Mouse (Mus musculus) layer of hippocampus, postnatal 14 days (tissue): Measurements from ENCODE around the gene Slit3. TPM values are rescaled to one million over a fixed set of nuclear protein-coding genes. Genes with fewer than 3 reads are reported as not detected.

Source experiments
- DNase-seq, 2 experiments: peaks; one replicate each; pipeline ENCODE4 v3.0.0; 2021 to 2022; ENCODE audit warnings: low spot score in 2 of 2, mixed read lengths in 1 of 2
- total RNA-seq, 2 experiments: library from RNA; stranded (reverse); gene quantifications; 2 replicates each; pipeline ENCODE4 v1.2.3; 2021

The Slit3 gene
- total RNA-seq, 2 experiments from 2014 or later: 109 to 110 TPM

GRCm38 (mm10) chr11:35668750-35669149 is 547.7 kb downstream of the Slit3 start:
- peak in 1 of 2 experiments; percentile 76 for DNase-seq

DNA sequence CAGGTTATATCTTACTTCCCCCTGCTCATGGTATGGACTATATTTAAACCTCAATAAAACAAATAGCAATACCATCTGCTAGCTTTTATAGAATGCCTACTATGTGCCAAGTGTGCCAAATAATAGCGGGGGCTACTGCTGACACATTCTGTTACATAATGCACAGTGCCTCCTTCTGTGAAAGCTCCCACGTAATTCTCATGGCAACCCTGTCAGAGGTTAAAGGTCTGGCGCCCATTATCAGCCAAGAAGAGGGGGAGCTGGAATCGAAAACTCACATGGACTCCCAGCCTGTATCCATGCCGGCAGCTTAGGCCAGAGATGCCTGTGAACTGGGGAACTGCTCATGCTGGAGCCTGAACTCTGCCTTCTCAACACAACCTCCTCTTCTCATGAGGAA is 548.5 kb downstream of the Slit3 start:
- no peak for DNase-seq

DNA sequence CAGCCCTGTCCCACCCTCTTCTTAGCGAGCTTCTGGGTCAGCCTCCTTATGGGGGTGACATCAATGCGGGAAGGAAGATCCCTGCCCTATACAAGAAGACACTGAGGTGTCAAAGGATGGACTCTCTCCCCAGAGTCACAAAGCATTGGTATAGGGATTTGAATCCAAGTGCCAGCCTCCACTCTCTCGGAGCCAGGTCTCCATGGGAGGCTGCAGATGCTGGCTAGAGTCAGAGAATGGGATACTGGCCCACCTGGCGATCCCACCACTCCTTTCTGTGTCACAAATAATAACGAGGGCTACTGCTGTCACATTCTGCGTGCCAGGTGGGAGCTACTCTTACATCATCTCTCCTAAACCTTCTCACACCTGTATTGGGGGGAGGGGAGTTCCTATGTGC is 549.2 kb downstream of the Slit3 start:
- no peak for DNase-seq

- peak in 1 of 2 experiments; percentile 36 for DNase-seq
Observed at GRCm38 (mm10) chr11:35670746-35671145, 549.7 kb downstream of the Slit3 start.

- DNase-seq: peak in 1 of 2 experiments; percentile 72
Observed at GRCm38 (mm10) chr11:35673050-35673449, 552.0 kb downstream of the Slit3 start.

DNA sequence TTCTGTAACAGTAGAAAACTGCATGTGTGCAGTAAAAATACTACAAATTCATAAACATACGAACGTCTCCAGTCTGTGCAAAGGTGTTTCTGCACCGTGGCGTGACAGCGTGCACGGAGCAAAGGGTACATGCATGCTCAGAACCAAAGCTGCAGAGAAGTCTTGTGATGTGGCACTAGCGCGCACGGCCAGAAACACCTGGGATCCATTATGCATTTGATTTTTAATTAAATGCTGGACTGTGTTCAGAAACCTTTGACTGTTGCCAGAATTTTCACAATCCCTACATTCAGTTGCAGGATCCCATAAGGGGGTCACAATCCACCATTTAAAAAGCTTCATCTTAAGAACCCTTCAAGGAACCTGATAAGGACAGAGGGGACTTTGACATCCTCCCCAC is 553.2 kb downstream of the Slit3 start:
- DNase-seq: no peak

- DNase-seq: no peak
Observed at GRCm38 (mm10) chr11:35676744-35677143, 555.7 kb downstream of the Slit3 start.

GRCm38 (mm10) chr11:35679976-35680375 is 559.0 kb downstream of the Slit3 start:
- DNase-seq: peak in 1 of 2 experiments; percentile 63

GRCm38 (mm10) chr11:35687316-35687715 is 566.3 kb downstream of the Slit3 start:
- no peak for DNase-seq

- DNase-seq: no peak
Observed at GRCm38 (mm10) chr11:35690515-35691281, 569.7 kb downstream of the Slit3 start.

DNA sequence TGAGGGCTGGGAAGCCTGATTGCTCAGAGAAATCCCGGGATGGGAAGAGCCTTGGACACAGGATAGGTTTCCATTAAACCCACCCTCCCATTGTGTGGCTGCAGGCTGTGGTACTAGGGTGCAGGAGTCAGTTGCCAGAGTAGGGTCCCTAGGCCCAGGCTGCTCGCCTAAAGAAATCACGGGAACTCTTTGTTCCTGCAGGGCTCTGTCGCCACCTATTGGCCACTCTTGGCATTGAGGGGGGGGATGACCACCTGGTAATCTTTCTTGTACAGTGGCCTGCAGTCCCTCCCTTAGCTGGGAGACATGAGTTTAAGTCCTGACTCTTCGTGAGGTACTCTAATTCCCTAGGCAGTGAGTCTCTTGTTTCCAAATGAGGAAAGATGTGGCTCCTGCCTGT is 572.1 kb downstream of the Slit3 start:
- peak in 1 of 2 experiments; percentile 56 for DNase-seq

DNA sequence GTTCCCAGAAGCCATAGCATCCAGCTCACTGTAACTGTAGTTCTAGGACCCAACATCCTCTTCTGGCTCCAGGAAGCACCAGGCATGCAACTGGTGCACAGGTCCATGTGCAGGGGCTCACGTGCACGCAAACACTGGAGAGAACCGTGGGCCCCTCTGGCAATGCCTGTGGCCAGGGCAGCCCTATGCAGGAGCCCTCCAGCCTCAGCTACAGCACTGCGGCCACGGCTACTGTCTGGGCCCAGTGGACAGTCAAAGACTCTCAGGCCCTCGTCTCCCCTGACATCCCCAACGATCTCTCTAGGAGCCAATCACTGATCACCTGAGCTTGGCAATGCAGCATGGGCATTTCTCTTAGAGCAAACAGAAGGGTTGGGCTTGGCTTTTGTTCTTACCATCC is 572.6 kb downstream of the Slit3 start:
- DNase-seq: no peak

DNA sequence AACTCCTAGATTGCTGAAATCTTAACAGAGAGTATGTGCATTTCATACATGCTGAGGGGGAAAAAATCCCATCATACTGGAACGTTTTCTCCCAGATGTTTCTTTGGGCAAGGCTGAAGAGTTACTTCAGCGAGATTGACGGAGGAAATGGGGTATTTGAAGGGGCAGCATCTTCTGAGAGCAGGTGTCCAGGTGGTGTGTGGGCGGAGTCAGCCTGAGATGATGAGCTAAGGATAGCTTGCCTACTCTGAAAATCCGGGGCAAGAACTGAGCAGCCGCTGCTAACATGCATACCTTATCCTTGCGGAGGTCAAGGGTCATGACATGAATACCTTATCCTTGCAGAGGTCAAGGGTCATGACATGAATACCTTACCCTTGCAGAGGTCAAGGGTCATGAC is 576.5 kb downstream of the Slit3 start:
- DNase-seq: no peak

- no peak for DNase-seq
Observed at GRCm38 (mm10) chr11:35698901-35699300, 577.9 kb downstream of the Slit3 start.

- DNase-seq: no peak
Observed at GRCm38 (mm10) chr11:35703471-35703870, 582.4 kb downstream of the Slit3 start.

GRCm38 (mm10) chr11:35704381-35704780 is 583.4 kb downstream of the Slit3 start:
- no peak for DNase-seq

GRCm38 (mm10) chr11:35704927-35705326 is 583.9 kb downstream of the Slit3 start:
- DNase-seq: no peak

DNA sequence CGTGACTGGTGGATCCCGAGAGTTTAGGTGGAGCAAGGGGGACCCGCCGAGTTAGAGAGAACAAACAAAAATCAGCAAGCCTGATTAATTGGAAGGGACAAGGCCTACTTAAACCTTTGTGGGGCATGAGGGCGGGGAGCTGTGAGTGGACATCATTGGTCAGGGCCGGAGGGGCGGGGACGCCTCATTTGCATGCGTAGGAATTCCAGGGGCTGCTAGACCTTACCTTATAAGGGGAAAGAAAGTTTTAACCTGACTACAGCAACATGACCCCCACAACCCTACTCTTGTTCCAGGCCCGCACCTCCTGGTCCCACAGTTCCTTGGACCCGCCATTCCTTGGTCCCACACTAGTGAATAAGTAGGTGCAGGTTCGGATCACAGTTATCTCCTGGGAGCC is 586.4 kb downstream of the Slit3 start:
- DNase-seq: no peak

DNA sequence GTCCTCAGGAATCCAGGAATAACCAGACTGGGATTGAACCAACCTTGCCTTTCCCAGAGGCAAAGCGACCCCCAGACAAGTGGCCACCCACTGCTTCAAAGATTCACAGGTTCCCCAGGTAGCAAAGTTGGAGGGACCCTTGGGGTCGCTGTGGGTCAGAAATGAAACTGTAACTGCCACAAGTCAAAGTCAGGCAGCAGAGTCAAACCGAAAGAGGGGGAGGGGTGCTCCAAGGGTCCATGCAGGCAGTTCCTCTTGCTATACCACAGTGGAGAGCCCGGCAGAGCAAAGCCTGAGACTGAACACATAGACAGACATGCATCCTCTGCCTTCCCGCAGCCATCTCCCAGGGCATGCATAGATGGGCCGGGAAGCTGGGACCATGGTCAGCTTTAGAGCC is 590.3 kb downstream of the Slit3 start:
- no peak for DNase-seq

GRCm38 (mm10) chr11:35718881-35719280 is 597.9 kb downstream of the Slit3 start:
- no peak for DNase-seq

DNA sequence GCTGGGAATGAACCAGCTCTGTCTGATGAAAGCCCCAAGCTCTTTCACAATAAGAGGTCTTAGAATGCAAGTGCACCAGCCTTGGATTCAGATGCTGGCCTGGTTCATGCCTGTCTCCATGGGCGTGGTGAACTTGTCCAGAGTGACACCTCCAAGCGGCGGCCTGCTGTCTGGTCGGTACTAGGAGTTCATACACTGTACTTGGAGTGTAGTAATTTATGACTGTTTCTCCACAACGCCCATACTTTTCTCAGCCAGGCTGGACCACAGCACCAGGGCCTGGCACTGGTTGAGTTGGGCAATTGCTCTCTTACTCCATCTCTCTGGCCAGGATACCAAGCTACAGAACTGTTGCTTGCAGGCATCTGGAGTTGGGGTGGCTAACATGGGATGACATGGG is 602.9 kb downstream of the Slit3 start:
- DNase-seq: no peak

GRCm38 (mm10) chr11:35726341-35726846 is 605.4 kb downstream of the Slit3 start:
- DNase-seq: peak in 1 of 2 experiments; percentile 42

DNA sequence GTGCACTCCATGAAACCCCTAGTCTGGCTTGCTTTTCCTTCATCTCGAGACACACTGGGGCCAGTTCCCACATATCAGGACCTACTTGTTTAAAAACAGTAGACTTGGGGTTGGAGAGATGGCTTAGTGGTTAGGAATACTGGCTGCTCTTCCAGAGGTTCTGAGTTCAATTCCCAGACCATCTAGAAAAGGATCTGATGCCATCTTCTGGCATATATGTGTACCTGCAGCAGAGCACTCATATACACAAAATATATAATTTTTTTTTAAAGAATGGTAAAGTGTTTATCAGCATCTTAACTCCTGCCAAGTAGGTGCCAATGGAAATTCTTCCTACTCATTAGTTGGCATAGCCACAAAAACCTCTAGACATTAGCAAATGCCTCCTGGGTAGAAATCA is 607.2 kb downstream of the Slit3 start:
- no peak for DNase-seq
